Mouse (Mus musculus): ENCODE data around the gene Rnf220. TPM values are rescaled to one million over a fixed set of nuclear protein-coding genes. Genes with fewer than 3 reads are reported as not detected.

The Rnf220 gene
- 115 and 120 TPM in 2 replicates for polyA plus RNA-seq (2015; fragmentation: Nextera tagmentation; extraction: Ambion mirVana)

DNA sequence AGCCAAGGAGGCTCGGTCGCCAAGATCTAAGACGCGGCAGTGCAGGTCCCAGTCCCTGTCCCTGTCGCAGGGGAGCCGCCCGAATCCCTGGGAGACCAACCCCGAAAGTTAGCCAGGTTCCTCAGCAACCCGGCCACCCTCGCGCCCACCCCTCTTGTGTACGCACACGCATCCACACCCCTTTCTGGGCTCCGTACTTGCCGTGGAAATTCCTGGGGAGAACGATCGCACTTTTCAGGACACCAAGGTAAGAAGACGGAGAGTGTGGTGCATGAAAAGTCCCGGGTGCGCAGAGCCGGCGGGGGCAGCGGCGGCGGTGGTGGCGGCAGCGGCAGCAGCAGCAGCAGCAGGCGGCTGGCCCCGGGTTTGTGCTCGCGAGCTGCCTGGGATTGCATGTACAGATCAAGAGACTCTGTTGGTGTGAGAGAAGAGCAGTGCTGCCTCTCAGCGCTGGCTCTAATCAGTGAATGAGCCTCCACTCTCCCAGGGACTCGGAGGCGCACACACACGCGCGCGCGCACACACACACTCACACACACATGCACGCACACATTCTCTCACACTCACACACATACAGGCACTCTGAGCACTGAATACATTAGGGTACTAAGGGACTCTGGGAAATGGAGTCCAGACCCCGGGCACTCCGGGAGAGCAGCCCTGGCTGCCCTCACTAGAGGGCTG is at the start of gene Rnf220:
TSS of gene Rnf220 (minus strand) at position 571 of the 684 bp plus-strand sequence.
- peak within 1 kb of the TSS; percentile 57 for H3K27ac ChIP-seq
- H3K27me3 ChIP-seq: peaks cover 77% of the 10 kb centered on the region
- no peaks in the 10 kb centered on the region for H3K36me3 ChIP-seq (ENCODE audit: poor library complexity, severe bottlenecking)
- peak within 1 kb of the TSS; percentile 61 for H3K9ac ChIP-seq
- ATAC-seq: peak; percentile 94
- WGBS: under 1% methylated on average over 42 of the region's 42 CpGs
- H3K4me1 ChIP-seq: peaks cover 33% of the 10 kb centered on the region
- H3K9me3 ChIP-seq (replicated peaks): no peaks in the 10 kb centered on the region; the same call in 1 of the 2 replicates
- peak within 1 kb of the TSS; percentile 77 for H3K4me2 ChIP-seq
- peak within 1 kb of the TSS; percentile 45 for H3K4me3 ChIP-seq

DNA sequence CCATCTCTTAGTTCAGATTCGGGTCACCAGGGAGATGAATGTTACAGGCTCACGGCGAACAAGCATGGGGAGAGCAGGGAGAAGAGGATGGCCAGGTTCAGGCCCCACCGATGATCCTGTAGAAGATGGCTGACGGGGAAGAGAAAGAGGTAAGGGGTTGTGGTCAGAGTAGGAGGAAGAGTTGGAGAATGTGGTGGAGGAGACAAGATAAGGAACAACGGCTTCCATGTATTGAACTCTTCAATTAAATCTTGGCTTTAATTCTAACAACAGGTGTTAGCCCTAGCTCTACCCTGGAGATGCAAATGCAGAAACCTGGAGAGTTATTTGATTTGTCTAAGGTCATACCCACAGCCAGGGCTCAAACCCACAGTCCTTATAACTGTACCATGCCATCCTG is 49.8 kb upstream of the Rnf220 start:
- no peak overlapping the region for H3K9ac ChIP-seq
- H3K4me1 ChIP-seq: peaks cover 17% of the 10 kb centered on the region
- WGBS: 91% methylated on average over 6 of the region's 6 CpGs
- H3K4me2 ChIP-seq: no peak overlapping the region
- H3K4me3 ChIP-seq: no peak overlapping the region
- no peaks in the 10 kb centered on the region for H3K36me3 ChIP-seq (ENCODE audit: poor library complexity, severe bottlenecking)
- H3K9me3 ChIP-seq (replicated peaks): no peaks in the 10 kb centered on the region
- no peak for ATAC-seq
- no peak overlapping the region for H3K27ac ChIP-seq
- no peaks in the 10 kb centered on the region for H3K27me3 ChIP-seq

DNA sequence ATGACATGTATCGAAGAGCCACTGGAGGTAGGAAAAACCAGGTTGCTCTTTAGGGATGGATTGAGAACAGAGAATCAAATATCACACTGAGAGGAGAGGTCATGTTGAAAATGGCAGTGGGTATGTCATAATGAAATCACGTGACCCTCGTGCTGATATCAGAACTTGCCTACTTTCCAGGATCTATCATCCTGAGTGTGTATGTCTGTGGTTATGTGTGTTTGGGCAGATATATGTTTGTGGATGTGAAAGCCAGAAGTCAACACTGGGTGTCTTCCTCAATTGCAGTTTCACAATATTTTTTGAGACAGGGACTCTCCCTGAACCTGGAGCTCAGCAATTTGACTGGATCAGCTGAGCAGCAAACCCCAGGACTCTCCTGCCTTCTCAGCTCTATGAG is 48.6 kb upstream of the Rnf220 start:
- H3K27ac ChIP-seq: no peak overlapping the region; the same call in 1 of the 2 replicates
- H3K4me2 ChIP-seq: no peak overlapping the region
- WGBS: 93% methylated on average over 3 of the region's 3 CpGs
- no peak overlapping the region for H3K4me3 ChIP-seq
- H3K36me3 ChIP-seq (ENCODE audit: poor library complexity, severe bottlenecking): no peaks in the 10 kb centered on the region
- no peaks in the 10 kb centered on the region for H3K27me3 ChIP-seq
- no peak for ATAC-seq
- H3K4me1 ChIP-seq: peaks cover 6% of the 10 kb centered on the region; the same call in 1 of the 2 replicates
- H3K9ac ChIP-seq: no peak overlapping the region
- H3K9me3 ChIP-seq (replicated peaks): no peaks in the 10 kb centered on the region

DNA sequence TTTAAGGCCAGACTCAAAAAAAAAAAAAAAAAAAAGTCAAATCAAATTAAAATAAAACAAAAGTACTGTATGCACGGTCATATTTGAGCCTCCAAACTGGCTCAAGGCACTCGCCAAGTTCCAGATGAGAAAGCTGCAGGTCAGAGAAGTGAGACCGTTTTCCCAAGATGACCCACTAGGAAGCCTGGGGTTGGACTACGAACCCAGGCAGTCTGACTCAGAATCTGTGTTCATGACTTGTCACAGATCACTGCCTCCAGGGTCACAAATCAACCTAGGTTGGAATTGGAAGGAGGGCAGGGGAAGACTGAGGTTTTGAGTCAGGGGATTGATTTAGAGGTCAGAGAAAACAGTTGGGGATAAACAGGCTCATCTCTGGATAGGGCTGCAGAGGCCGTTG is 43.7 kb upstream of the Rnf220 start:
- Histone ChIP-seq H3K4me1 (no peaks in the 10 kb centered on the region), H3K27me3 (no peaks in the 10 kb centered on the region), H3K4me3 (no peak overlapping the region), H3K36me3 (ENCODE audit: poor library complexity, severe bottlenecking) (no peaks in the 10 kb centered on the region), H3K9me3 (replicated peaks) (no peaks in the 10 kb centered on the region), H3K9ac (no peak overlapping the region), H3K27ac (no peak overlapping the region), H3K4me2 (no peak overlapping the region)
- no peak for ATAC-seq
- 85% methylated on average over 5 of the region's 5 CpGs for WGBS

DNA sequence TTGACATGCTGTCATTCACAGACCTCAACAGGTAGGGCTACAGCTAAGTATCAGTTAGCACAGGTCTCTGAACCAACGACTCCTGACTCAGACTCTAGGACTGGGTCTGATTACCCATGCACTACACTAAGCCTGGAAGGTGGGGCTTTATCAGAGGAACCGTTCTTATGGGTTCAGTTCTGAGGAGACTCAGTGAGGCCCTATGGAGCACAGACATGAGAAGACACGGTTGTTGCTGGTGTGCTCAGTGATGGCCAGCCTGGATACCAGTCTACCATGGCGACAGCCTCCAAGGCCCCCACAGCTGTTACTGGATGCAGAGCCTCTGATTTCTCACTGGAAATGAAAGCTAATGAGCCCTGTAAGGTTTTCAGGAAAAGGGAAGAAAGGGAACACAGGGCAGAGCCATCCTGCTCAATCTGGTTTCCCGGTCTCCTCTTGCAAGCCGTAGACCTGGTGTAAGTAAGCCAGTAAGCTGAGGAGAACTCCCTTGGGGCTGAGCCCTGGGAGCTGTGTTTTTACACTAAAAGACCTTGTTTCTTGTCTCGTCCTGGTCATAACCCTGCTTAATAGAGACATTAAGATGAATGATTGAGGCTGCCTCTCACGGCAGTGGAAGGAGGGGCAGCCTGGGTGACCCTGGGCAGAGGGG is 42.6 kb upstream of the Rnf220 start:
- Histone ChIP-seq H3K36me3 (ENCODE audit: poor library complexity, severe bottlenecking) (no peaks in the 10 kb centered on the region), H3K4me3 (no peak overlapping the region), H3K27me3 (no peaks in the 10 kb centered on the region), H3K27ac (no peak overlapping the region), H3K9ac (no peak overlapping the region), H3K4me2 (no peak overlapping the region), H3K9me3 (replicated peaks) (no peaks in the 10 kb centered on the region), H3K4me1 (no peaks in the 10 kb centered on the region)
- no peak for ATAC-seq
- 82% methylated on average over 8 of the region's 8 CpGs for WGBS

DNA sequence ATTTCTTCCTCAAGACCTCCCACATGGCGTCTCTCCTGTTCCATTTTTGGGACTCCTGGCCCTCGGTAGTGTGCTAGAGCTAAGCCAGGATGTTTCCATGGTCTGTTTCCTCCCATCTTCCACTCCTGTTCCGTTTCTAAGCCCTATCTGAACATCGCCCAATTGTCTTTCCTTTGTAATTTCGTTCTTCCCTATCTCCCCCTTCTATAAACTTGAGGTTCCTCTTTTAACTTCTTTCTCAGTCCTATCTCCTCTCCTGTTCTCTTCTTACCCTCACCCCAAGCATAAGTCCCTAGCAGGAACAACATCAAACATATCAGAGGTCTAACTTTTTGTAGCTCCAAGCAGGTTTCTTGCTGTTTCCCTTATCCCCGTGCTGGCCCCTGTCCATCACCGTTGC is 40.1 kb upstream of the Rnf220 start:
- Histone ChIP-seq H3K4me3 (no peak overlapping the region), H3K4me2 (no peak overlapping the region), H3K9ac (no peak overlapping the region), H3K36me3 (ENCODE audit: poor library complexity, severe bottlenecking) (no peaks in the 10 kb centered on the region), H3K4me1 (no peaks in the 10 kb centered on the region), H3K9me3 (replicated peaks) (no peaks in the 10 kb centered on the region), H3K27me3 (no peaks in the 10 kb centered on the region), H3K27ac (no peak overlapping the region)
- no peak for ATAC-seq
- WGBS: 88% methylated on average over 7 of the region's 7 CpGs

DNA sequence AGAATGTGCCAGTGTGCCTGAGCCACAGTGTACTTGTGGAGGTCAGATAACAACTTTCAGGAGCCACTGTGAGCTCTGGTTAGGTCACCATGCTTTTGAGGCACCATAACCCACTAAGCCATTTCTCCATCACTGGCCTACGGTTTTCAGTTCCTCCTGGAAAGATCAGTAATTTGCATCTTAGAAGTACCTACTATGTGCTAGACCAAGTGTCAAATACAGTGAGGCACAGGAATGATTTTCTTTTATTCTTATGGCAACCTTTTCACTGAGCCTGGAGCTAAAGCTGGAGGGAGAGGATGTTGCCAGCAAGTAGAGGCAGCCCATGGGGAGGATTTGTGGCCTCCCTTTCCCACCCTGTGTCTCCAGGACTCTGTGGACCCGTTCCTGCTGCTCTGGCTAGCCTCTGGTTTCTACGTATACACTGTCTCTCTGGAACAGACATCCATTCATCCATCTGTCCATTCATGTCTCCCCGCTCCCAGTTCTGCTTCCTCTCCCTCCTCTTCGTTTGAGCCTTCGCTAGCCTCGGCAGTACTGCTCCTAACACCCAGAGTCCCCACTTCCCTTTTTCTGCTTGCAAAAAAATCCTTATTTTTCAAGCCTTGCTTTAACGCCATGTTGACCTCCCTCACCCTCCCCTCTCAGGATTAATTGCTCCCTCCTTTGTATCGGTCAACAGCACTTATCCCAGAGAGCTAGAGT is 38.8 kb upstream of the Rnf220 start:
- H3K4me3 ChIP-seq: no peak overlapping the region
- no peak overlapping the region for H3K9ac ChIP-seq
- no peaks in the 10 kb centered on the region for H3K9me3 ChIP-seq (replicated peaks)
- WGBS: 48% methylated on average over 9 of the region's 9 CpGs
- H3K27me3 ChIP-seq: no peaks in the 10 kb centered on the region
- H3K4me2 ChIP-seq: no peak overlapping the region
- H3K27ac ChIP-seq: no peak overlapping the region
- no peaks in the 10 kb centered on the region for H3K36me3 ChIP-seq (ENCODE audit: poor library complexity, severe bottlenecking)
- H3K4me1 ChIP-seq: no peaks in the 10 kb centered on the region
- ATAC-seq: no peak

DNA sequence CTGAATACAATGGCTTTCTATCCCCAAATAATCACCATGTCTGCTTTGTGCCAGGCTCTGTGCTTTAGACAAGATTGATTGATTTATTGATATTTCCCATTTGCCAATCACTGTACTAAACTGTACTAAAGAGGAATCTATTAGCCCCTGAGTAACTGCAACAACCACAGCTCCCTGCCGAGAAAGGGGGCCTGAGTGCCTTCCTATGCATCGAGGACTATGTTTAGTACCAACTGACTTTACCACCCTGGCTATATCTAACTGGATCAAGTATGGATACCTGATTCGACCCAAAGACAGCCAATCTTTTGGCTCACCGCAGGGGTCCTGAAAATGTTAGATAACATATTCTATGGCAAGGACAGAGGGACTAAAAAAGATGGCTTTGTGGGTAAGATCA is 33.0 kb upstream of the Rnf220 start:
- 72% methylated on average over 4 of the region's 4 CpGs for WGBS
- no peak overlapping the region for H3K4me2 ChIP-seq

DNA sequence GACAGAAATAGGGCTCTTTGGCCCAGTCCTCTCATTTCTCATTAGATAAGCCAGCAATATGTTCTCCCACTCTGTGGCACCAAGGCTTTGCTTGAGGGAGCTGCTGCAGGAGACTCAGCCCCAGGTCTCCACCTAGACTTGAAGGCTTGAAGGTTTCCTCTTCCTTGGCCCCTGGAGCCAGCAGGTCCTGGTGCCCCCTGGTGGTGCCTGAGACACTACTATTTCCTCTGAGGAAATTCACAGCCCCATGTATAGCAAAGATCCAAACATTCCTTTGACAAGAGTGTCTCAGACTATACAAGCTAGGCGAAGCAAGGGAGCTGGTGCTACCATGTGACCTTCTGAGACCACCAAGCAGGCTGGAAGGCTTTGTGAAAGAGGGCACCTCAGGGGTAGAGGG is 31.1 kb upstream of the Rnf220 start:
- Histone ChIP-seq H3K4me2 (no peak overlapping the region), H3K36me3 (ENCODE audit: poor library complexity, severe bottlenecking) (no peaks in the 10 kb centered on the region), H3K4me1 (no peaks in the 10 kb centered on the region), H3K27ac (no peak overlapping the region), H3K27me3 (peaks cover 10% of the 10 kb centered on the region), H3K4me3 (no peak overlapping the region), H3K9ac (no peak overlapping the region), H3K9me3 (replicated peaks) (no peaks in the 10 kb centered on the region)
- ATAC-seq: no peak
- 33% methylated on average over 1 of the region's 1 CpGs for WGBS

More for the DNA sequence above, 33.0 kb upstream of the Rnf220 start:
- no peaks in the 10 kb centered on the region for H3K4me1 ChIP-seq
- no peak overlapping the region for H3K9ac ChIP-seq
- H3K27ac ChIP-seq: no peak overlapping the region
- ATAC-seq: no peak
- no peaks in the 10 kb centered on the region for H3K36me3 ChIP-seq (ENCODE audit: poor library complexity, severe bottlenecking)
- no peak overlapping the region for H3K4me3 ChIP-seq
- H3K9me3 ChIP-seq (replicated peaks): no peaks in the 10 kb centered on the region
- peaks cover 10% of the 10 kb centered on the region for H3K27me3 ChIP-seq

DNA sequence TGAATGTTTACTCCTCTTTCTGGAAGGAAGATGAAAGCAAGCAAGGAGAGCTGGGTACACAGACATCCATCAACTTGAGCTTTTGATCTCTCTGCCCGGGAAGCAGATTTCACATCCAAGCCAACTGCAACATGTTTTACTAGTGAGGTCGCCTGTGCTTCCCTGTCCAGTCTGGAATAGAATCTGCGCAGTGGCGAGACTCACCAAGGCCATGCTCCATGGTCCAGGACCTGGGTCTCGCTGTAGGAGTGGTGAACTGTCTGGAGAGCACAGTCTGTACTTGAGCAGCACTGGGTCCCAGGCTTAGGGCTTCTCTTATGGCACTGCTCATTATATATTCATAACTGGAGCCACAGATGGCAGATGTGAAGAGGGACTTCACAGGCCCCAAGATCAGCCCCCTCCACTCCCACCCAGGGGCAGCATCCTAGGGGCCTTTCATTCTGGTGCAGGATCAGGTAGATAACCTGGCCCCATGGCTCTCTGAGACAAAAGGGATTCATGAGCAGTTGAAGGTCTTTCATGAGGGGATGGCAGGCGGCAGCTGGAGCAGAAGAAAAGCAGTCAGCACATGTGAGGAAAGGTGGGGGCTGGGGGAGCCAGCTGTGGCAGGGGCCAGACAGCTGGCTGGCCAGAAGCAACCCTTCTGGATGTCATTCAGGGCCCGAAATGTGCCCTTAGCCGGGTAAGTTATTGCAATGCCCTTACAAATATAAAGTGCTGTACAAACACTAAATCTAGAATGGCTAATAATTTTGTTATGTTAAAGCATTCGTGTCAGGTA is 30.5 kb upstream of the Rnf220 start:
- H3K9me3 ChIP-seq (replicated peaks): no peaks in the 10 kb centered on the region
- no peak overlapping the region for H3K4me3 ChIP-seq
- no peak overlapping the region for H3K9ac ChIP-seq
- H3K4me1 ChIP-seq: no peaks in the 10 kb centered on the region
- H3K27me3 ChIP-seq: peaks cover 12% of the 10 kb centered on the region
- H3K27ac ChIP-seq: no peak overlapping the region
- WGBS: 61% methylated on average over 9 of the region's 9 CpGs
- H3K36me3 ChIP-seq (ENCODE audit: poor library complexity, severe bottlenecking): no peaks in the 10 kb centered on the region
- no peak for ATAC-seq
- no peak overlapping the region for H3K4me2 ChIP-seq

DNA sequence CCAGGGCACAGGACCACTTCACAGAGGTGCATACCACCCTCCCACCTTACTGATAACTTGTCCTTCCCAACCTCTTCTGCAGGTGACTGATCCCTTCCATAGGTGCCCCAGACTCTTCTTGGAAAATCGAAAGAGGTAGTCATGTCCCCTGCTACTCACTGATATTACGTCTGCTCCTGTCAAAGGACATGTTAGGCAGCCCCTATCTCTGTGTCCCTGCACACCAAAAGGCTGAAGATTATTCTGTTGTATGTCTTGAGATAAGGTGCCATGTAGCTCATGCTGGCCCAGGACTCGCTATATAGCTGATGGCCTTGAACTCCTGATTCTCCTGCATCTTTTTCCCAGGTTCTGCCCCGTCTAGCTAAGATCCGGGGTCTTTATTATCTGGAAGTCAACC is 29.1 kb upstream of the Rnf220 start:
- ATAC-seq: no peak
- H3K36me3 ChIP-seq (ENCODE audit: poor library complexity, severe bottlenecking): no peaks in the 10 kb centered on the region
- WGBS: 90% methylated on average over 5 of the region's 5 CpGs
- no peak overlapping the region for H3K9ac ChIP-seq
- peaks cover 12% of the 10 kb centered on the region for H3K27me3 ChIP-seq
- H3K27ac ChIP-seq: no peak overlapping the region
- no peaks in the 10 kb centered on the region for H3K4me1 ChIP-seq
- no peaks in the 10 kb centered on the region for H3K9me3 ChIP-seq (replicated peaks)
- H3K4me2 ChIP-seq: no peak overlapping the region
- H3K4me3 ChIP-seq: no peak overlapping the region

DNA sequence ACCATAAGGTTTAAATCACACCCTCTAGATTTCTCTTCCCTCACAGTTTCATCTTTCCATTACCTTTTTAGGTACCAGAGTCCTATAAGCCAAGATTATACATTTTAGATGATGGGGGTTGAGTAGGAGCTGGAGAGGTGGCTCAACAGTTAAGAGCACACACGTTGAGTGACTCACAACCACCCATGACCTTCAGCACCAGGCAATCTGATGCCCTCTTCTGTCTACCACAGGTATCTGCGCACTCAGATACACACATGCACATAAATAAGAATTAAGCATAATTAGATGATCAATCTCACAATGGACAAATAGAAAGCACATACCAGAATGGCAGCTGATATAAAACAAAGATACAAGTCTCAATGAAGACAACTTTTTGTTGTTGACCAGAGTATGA is 24.5 kb upstream of the Rnf220 start:
- Histone ChIP-seq H3K36me3 (ENCODE audit: poor library complexity, severe bottlenecking) (no peaks in the 10 kb centered on the region), H3K9ac (no peak overlapping the region), H3K4me2 (no peak overlapping the region), H3K27me3 (peaks cover 7% of the 10 kb centered on the region), H3K4me1 (no peaks in the 10 kb centered on the region), H3K4me3 (no peak overlapping the region), H3K27ac (no peak overlapping the region), H3K9me3 (replicated peaks) (no peaks in the 10 kb centered on the region)
- no peak for ATAC-seq
- WGBS: 68% methylated on average over 2 of the region's 2 CpGs

Measured in forebrain, embryonic 13.5 days (tissue).